Mouse (Mus musculus) liver, embryonic 12.5 days (tissue): ENCODE results near the gene Atp1a4. TPM values are rescaled to one million over a fixed set of nuclear protein-coding genes. Genes with fewer than 3 reads are reported as not detected.

ENCODE experiments used
- ATAC-seq: fragments of 200-750 bp; cut with Nextera tagmentation; 2 replicates; pipeline ENCODE4 v1.8.0; 2017; ENCODE audit warnings: moderate number of reproducible peaks, mild to moderate bottlenecking, moderate library complexity
- H3K27ac ChIP-seq: fragments of 300-500 bp; sonication (generic); 2 replicates; pipeline ENCODE4 v1.5.1; 2016; ENCODE audit warnings: mild to moderate bottlenecking
- H3K27me3 ChIP-seq: fragments of 300-500 bp; sonication (generic); replicated peaks from 2 replicates; pipeline ENCODE4 v1.6.1; 2016; ENCODE audit warnings: mild to moderate bottlenecking, moderate library complexity
- H3K36me3 ChIP-seq: fragments of 300-500 bp; sonication (generic); 2 replicates; pipeline ENCODE4 v1.6.1; 2016; ENCODE audit warnings: mild to moderate bottlenecking, moderate library complexity
- H3K4me1 ChIP-seq: fragments of 300-500 bp; sonication (generic); 2 replicates; pipeline ENCODE4 v1.6.1; 2016
- H3K4me2 ChIP-seq: fragments of 300-500 bp; sonication (generic); 2 replicates; pipeline ENCODE4 v1.6.1; 2016; ENCODE audit warnings: mild to moderate bottlenecking, moderate library complexity
- H3K4me3 ChIP-seq: fragments of 300-500 bp; sonication (generic); 2 replicates; pipeline ENCODE4 v1.5.1; 2016; ENCODE audit warnings: mild to moderate bottlenecking, moderate library complexity
- H3K9ac ChIP-seq: fragments of 300-500 bp; sonication (generic); 2 replicates; pipeline ENCODE4 v1.6.1; 2016; ENCODE audit warnings: mild to moderate bottlenecking, moderate library complexity
- H3K9me3 ChIP-seq: fragments of 300-500 bp; sonication (generic); replicated peaks from 2 replicates; pipeline ENCODE4 v1.6.1; 2016; ENCODE audit warnings: mild to moderate bottlenecking, moderate library complexity
- WGBS: fragments of 180-500 bp; shearing (Covaris S2); methylation state at CpG from one replicate; pipeline ENCODE4 v1.1.7; 2016; ENCODE audit not compliant: insufficient replicate concordance; 5-methylcytosine and 5-hydroxymethylcytosine counted together
- polyA plus RNA-seq: library from polyadenylated mRNA; unstranded; fragments of >200 nt; fragmentation: Nextera tagmentation; extraction: Ambion mirVana; gene quantifications from 2 replicates; pipeline ENCODE4 v1.2.1, GENCODE M21; 2016

Gene Atp1a4
- polyA plus RNA-seq, 1 experiment from 2014 or later, result not detected

GRCm38 (mm10) chr1:172297611-172298537 lies 39.7 kb upstream of the Atp1a4 start, which contains the start of gene Atp1a2:
Atp1a2 (minus strand) TSS chr1:172298064.
- H3K9ac ChIP-seq, result no peak within 1 kb of the TSS
- no peaks in the 10 kb centered on the region for H3K9me3 ChIP-seq
- ATAC-seq, result no peak
- no peak within 1 kb of the TSS for H3K27ac ChIP-seq
- peaks cover 13% of the 10 kb centered on the region for H3K4me1 ChIP-seq
- peaks cover 93% of the 10 kb centered on the region for H3K27me3 ChIP-seq
- no peaks in the 10 kb centered on the region for H3K36me3 ChIP-seq
- 16% methylated on average over 16 of the region's 16 CpGs for WGBS
- H3K4me3 ChIP-seq, result no peak within 1 kb of the TSS
- H3K4me2 ChIP-seq, result peak within 1 kb of the TSS; percentile 15; the same call in 1 of the 2 replicates

- ATAC-seq, result no peak
- 0 out of 2 replicates have a peak, but pooled peaks cover 4% of the 10 kb centered on the region for H3K4me1 ChIP-seq
- H3K4me3 ChIP-seq, result no peak overlapping the region
- H3K9ac ChIP-seq, result no peak overlapping the region
- WGBS, result 61% methylated on average over 6 of the region's 6 CpGs
- peaks cover 84% of the 10 kb centered on the region for H3K27me3 ChIP-seq
- no peaks in the 10 kb centered on the region for H3K36me3 ChIP-seq
- H3K4me2 ChIP-seq, result no peak overlapping the region
- no peaks in the 10 kb centered on the region for H3K9me3 ChIP-seq
- no peak overlapping the region for H3K27ac ChIP-seq
Measured at GRCm38 (mm10) chr1:172296816-172297510, 38.7 kb upstream of the Atp1a4 start.

GRCm38 (mm10) chr1:172295751-172296197 lies 37.6 kb upstream of the Atp1a4 start:
- Histone ChIP-seq H3K27ac (no peak overlapping the region), H3K27me3 (peaks cover 77% of the 10 kb centered on the region), H3K4me2 (no peak overlapping the region), H3K4me1 (0 out of 2 replicates have a peak, but pooled peaks cover 3% of the 10 kb centered on the region), H3K4me3 (no peak overlapping the region), H3K9ac (no peak overlapping the region), H3K9me3 (no peaks in the 10 kb centered on the region), H3K36me3 (no peaks in the 10 kb centered on the region)
- ATAC-seq, result no peak
- 42% methylated on average over 4 of the region's 4 CpGs for WGBS

- Histone ChIP-seq H3K4me3 (no peak overlapping the region), H3K4me1 (0 out of 2 replicates have a peak, but pooled peaks cover 6% of the 10 kb centered on the region), H3K9ac (no peak overlapping the region), H3K36me3 (no peaks in the 10 kb centered on the region), H3K27ac (no peak overlapping the region), H3K4me2 (no peak overlapping the region), H3K9me3 (no peaks in the 10 kb centered on the region), H3K27me3 (peaks cover 63% of the 10 kb centered on the region)
- no peak for ATAC-seq
- WGBS, result 67% methylated on average over 11 of the region's 11 CpGs
Measured at GRCm38 (mm10) chr1:172293449-172293848, 35.2 kb upstream of the Atp1a4 start.

GRCm38 (mm10) chr1:172292880-172293279 lies 34.7 kb upstream of the Atp1a4 start:
- 0 out of 2 replicates have a peak, but pooled peaks cover 6% of the 10 kb centered on the region for H3K4me1 ChIP-seq
- no peak overlapping the region for H3K27ac ChIP-seq
- no peak overlapping the region for H3K9ac ChIP-seq
- no peak overlapping the region for H3K4me3 ChIP-seq
- ATAC-seq, result no peak
- H3K36me3 ChIP-seq, result no peaks in the 10 kb centered on the region
- H3K4me2 ChIP-seq, result no peak overlapping the region
- peaks cover 57% of the 10 kb centered on the region for H3K27me3 ChIP-seq
- no peaks in the 10 kb centered on the region for H3K9me3 ChIP-seq
- 80% methylated on average over 2 of the region's 2 CpGs for WGBS

- H3K4me1 ChIP-seq, result 0 out of 2 replicates have a peak, but pooled peaks cover 3% of the 10 kb centered on the region
- H3K9me3 ChIP-seq, result no peaks in the 10 kb centered on the region
- peaks cover 43% of the 10 kb centered on the region for H3K27me3 ChIP-seq
- no peak overlapping the region for H3K27ac ChIP-seq
- no peak for ATAC-seq
- H3K36me3 ChIP-seq, result no peaks in the 10 kb centered on the region
- no peak overlapping the region for H3K4me2 ChIP-seq
- 45% methylated on average over 3 of the region's 3 CpGs for WGBS
- no peak overlapping the region for H3K9ac ChIP-seq
- H3K4me3 ChIP-seq, result no peak overlapping the region
Measured at GRCm38 (mm10) chr1:172289617-172289946, 31.4 kb upstream of the Atp1a4 start.

- no peaks in the 10 kb centered on the region for H3K9me3 ChIP-seq
- ATAC-seq, result no peak
- WGBS, result 75% methylated on average over 11 of the region's 11 CpGs
Measured at GRCm38 (mm10) chr1:172288900-172289616, 30.8 kb upstream of the Atp1a4 start.

GRCm38 (mm10) chr1:172286740-172287139 lies 28.5 kb upstream of the Atp1a4 start:
- WGBS, result 70% methylated on average over 5 of the region's 5 CpGs
- Histone ChIP-seq H3K36me3 (no peaks in the 10 kb centered on the region), H3K9ac (no peak overlapping the region), H3K9me3 (no peaks in the 10 kb centered on the region), H3K27me3 (peaks cover 39% of the 10 kb centered on the region), H3K4me2 (no peak overlapping the region), H3K4me3 (no peak overlapping the region), H3K27ac (no peak overlapping the region), H3K4me1 (0 out of 2 replicates have a peak, but pooled peaks cover 3% of the 10 kb centered on the region)
- ATAC-seq, result no peak

More at GRCm38 (mm10) chr1:172288900-172289616, 30.8 kb upstream of the Atp1a4 start:
- Histone ChIP-seq H3K9ac (no peak overlapping the region), H3K27me3 (peaks cover 44% of the 10 kb centered on the region), H3K4me3 (no peak overlapping the region), H3K36me3 (no peaks in the 10 kb centered on the region), H3K4me1 (0 out of 2 replicates have a peak, but pooled peaks cover 3% of the 10 kb centered on the region), H3K27ac (no peak overlapping the region), H3K4me2 (no peak overlapping the region)

- no peaks in the 10 kb centered on the region for H3K4me1 ChIP-seq
- H3K27ac ChIP-seq, result no peak overlapping the region
- no peak overlapping the region for H3K4me3 ChIP-seq
- no peak for ATAC-seq
- WGBS, result 75% methylated on average over 14 of the region's 14 CpGs
- H3K36me3 ChIP-seq, result no peaks in the 10 kb centered on the region
- H3K9ac ChIP-seq, result no peak overlapping the region
- H3K9me3 ChIP-seq, result no peaks in the 10 kb centered on the region
- H3K27me3 ChIP-seq, result peaks cover 25% of the 10 kb centered on the region
- H3K4me2 ChIP-seq, result no peak overlapping the region
Measured at GRCm38 (mm10) chr1:172284221-172284620, 26.0 kb upstream of the Atp1a4 start.

- Histone ChIP-seq H3K4me1 (no peaks in the 10 kb centered on the region), H3K4me3 (no peak overlapping the region), H3K27me3 (peaks cover 25% of the 10 kb centered on the region), H3K9ac (no peak overlapping the region), H3K4me2 (no peak overlapping the region), H3K27ac (no peak overlapping the region), H3K36me3 (no peaks in the 10 kb centered on the region), H3K9me3 (no peaks in the 10 kb centered on the region)
- WGBS, result 74% methylated on average over 6 of the region's 6 CpGs
- no peak for ATAC-seq
Measured at GRCm38 (mm10) chr1:172283073-172283472, 24.9 kb upstream of the Atp1a4 start.

- ATAC-seq, result no peak
- Histone ChIP-seq H3K9me3 (no peaks in the 10 kb centered on the region), H3K4me1 (no peaks in the 10 kb centered on the region), H3K4me3 (no peak overlapping the region), H3K27ac (no peak overlapping the region), H3K27me3 (peaks cover 25% of the 10 kb centered on the region), H3K4me2 (no peak overlapping the region), H3K9ac (no peak overlapping the region), H3K36me3 (no peaks in the 10 kb centered on the region)
- WGBS, result 66% methylated on average over 10 of the region's 10 CpGs
Measured at GRCm38 (mm10) chr1:172281522-172282254, 23.5 kb upstream of the Atp1a4 start.
